Mouse (Mus musculus) inflammation-experienced regulatory T-cells, adult 6 months (primary cell): ENCODE results near the gene Slc4a4. TPM values are rescaled to one million over a fixed set of nuclear protein-coding genes. Genes with fewer than 3 reads are reported as not detected.

Experiments used
- ATAC-seq: one replicate; pipeline ENCODE4 v1.8.0; 2017
- polyA plus RNA-seq, 3 experiments: library from polyadenylated mRNA; unstranded; fragments of 100-300 nt; shearing (Covaris generic); gene quantifications; one replicate each; pipeline ENCODE4 v1.2.1; 2017

Gene Slc4a4
- under 1 TPM in 1 of 3 experiments, not detected in 2; 0.09 TPM for polyA plus RNA-seq

GRCm38 (mm10) chr5:88886668-88887555, at the start of gene Slc4a4:
Gene Slc4a4 (plus strand): TSS chr5:88886818.
- no peak for ATAC-seq

- ATAC-seq = no peak
Measured at GRCm38 (mm10) chr5:88840080-88840798, 46.4 kb upstream of the Slc4a4 start.

- no peak for ATAC-seq
Measured at GRCm38 (mm10) chr5:88857311-88857710, 29.3 kb upstream of the Slc4a4 start.

- ATAC-seq = no peak
Measured at GRCm38 (mm10) chr5:88857801-88858200, 28.8 kb upstream of the Slc4a4 start.

- ATAC-seq = no peak
Measured at GRCm38 (mm10) chr5:88858226-88858625, 28.4 kb upstream of the Slc4a4 start.

GRCm38 (mm10) chr5:88862163-88862562, 24.5 kb upstream of the Slc4a4 start:
- ATAC-seq = no peak

- ATAC-seq = no peak
Measured at GRCm38 (mm10) chr5:88862794-88863193, 23.8 kb upstream of the Slc4a4 start.

GRCm38 (mm10) chr5:88884101-88884500, 2.5 kb upstream of the Slc4a4 start:
- no peak for ATAC-seq

- ATAC-seq = no peak
Measured at GRCm38 (mm10) chr5:88885503-88885902, 1.1 kb upstream of the Slc4a4 start.

- no peak for ATAC-seq
Measured at GRCm38 (mm10) chr5:88885944-88886343, 674 bp upstream of the Slc4a4 start.

GRCm38 (mm10) chr5:88886349-88886667, 310 bp upstream of the Slc4a4 start:
- ATAC-seq = no peak

- no peak for ATAC-seq
Measured at GRCm38 (mm10) chr5:88887556-88888412, 1.2 kb downstream of the Slc4a4 start.

- no peak for ATAC-seq
Measured at GRCm38 (mm10) chr5:88888413-88888700, 1.7 kb downstream of the Slc4a4 start.

GRCm38 (mm10) chr5:88889326-88889725, 2.7 kb downstream of the Slc4a4 start:
- no peak for ATAC-seq

- no peak for ATAC-seq
Measured at GRCm38 (mm10) chr5:88890146-88890545, 3.5 kb downstream of the Slc4a4 start.

- no peak for ATAC-seq
Measured at GRCm38 (mm10) chr5:88896574-88896973, 10.0 kb downstream of the Slc4a4 start.

- ATAC-seq = no peak
Measured at GRCm38 (mm10) chr5:88903111-88903510, 16.5 kb downstream of the Slc4a4 start.

GRCm38 (mm10) chr5:88903526-88903925, 16.9 kb downstream of the Slc4a4 start:
- ATAC-seq = no peak

- no peak for ATAC-seq
Measured at GRCm38 (mm10) chr5:88904841-88905240, 18.2 kb downstream of the Slc4a4 start.

- no peak for ATAC-seq
Measured at GRCm38 (mm10) chr5:88907615-88908014, 21.0 kb downstream of the Slc4a4 start.

GRCm38 (mm10) chr5:88912629-88913028, 26.0 kb downstream of the Slc4a4 start:
- ATAC-seq = no peak

- ATAC-seq = no peak
Measured at GRCm38 (mm10) chr5:88915082-88915481, 28.5 kb downstream of the Slc4a4 start.

GRCm38 (mm10) chr5:88916501-88916971, 29.9 kb downstream of the Slc4a4 start:
- no peak for ATAC-seq
